Mouse (Mus musculus): ENCODE measurements around the gene Gde1. TPM values are rescaled to one million over a fixed set of nuclear protein-coding genes. Genes with fewer than 3 reads are reported as not detected.
A peak's percentile ranks its signal among the peaks of the same experiment; 100 is the strongest.

Gde1 gene
- polyA plus RNA-seq, 1 experiment from 2014 or later = 191 TPM

DNA sequence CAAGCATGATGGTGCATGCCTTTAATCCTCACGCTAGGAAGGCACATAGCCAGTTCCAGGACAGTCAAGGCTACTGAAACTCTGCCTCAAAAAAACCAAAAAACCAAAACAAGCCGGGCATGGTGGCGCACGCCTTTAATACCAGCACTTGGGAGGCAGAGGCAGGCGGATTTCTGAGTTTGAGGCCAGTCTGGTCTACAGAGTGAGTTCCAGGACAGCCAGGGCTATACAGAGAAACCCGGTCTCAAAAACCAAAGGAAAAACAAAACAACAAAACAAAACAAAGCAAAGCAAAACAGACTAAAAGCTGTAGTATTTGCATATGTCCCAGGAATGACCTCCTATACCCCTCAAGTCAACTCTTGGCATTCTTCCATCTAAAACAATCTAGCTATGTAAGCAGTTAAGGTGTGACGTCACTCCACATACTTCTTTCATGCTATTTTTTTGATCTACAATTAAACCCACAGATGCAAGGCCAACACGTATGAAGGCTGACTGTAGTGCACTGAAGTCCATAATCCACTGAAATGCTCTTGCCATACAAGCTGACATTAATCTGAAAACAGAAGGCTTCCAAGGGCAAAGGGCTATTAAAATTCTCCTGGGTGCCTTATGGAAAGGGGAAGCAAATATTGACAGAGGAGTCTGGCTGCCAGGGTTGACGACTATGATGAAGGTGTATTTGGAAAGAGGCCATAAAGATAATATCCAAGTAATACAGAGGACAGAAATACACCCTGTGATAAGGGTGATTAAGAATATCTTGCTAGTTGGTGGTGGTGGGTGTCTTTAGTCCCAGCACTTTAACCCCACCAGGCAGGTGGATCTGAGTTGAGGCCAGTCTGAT lies 1.4 kb downstream of the Gde1 start:
- Histone ChIP-seq H3K27me3 (no peaks in the 10 kb centered on the region), H3K9ac (peak overlapping the region; percentile 94), H3K4me2 (peak overlapping the region; percentile 64), H3K27ac (replicated peaks) (peak overlapping the region; percentile 94), H3K9me3 (no peaks in the 10 kb centered on the region), H3K36me3 (peaks cover 9% of the 10 kb centered on the region), H3K4me1 (replicated peaks) (peaks cover 36% of the 10 kb centered on the region), H3K4me3 (peak overlapping the region; percentile 89)
- 75% methylated on average over 9 of the region's 9 CpGs for WGBS
- no peak for ATAC-seq (ENCODE audit: low read depth)

- H3K27me3 ChIP-seq = no peaks in the 10 kb centered on the region
- H3K9me3 ChIP-seq = no peaks in the 10 kb centered on the region
- H3K4me1 ChIP-seq (replicated peaks) = peaks cover 36% of the 10 kb centered on the region
- no peak for ATAC-seq (ENCODE audit: low read depth)
- no peak overlapping the region for H3K4me3 ChIP-seq
- 90% methylated on average over 15 of the region's 15 CpGs for WGBS
- H3K9ac ChIP-seq = no peak overlapping the region
- no peak overlapping the region for H3K27ac ChIP-seq (replicated peaks)
- peaks cover 16% of the 10 kb centered on the region for H3K36me3 ChIP-seq
- peak overlapping the region; percentile 64 for H3K4me2 ChIP-seq
These were observed 2.4 kb downstream of the Gde1 start for GRCm38 (mm10) chr7:118703144-118703561.

DNA sequence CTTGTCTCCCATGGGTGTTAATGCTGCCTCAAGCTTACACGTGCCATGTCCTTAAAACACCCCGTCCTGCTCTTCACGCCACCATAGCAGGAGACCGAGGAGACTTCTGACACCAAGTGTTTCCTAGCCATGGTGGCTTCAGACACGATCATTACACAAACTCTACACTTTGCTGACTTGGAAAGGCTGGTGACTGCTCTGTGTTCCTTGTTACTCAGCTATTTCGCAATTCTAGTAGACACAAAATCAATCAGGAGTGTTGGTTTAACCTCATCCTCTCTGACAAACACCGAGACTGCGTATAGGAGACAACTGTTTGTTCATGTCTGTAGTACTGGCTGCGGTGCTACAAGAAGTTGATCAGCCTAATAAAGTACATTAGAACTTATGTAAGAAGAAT lies 6.7 kb downstream of the Gde1 start:
- Histone ChIP-seq H3K27ac (replicated peaks) (no peak overlapping the region), H3K27me3 (no peaks in the 10 kb centered on the region), H3K9me3 (no peaks in the 10 kb centered on the region), H3K4me2 (no peak overlapping the region), H3K4me1 (replicated peaks) (peaks cover 18% of the 10 kb centered on the region), H3K9ac (no peak overlapping the region), H3K36me3 (peaks cover 57% of the 10 kb centered on the region), H3K4me3 (no peak overlapping the region)
- no peak for ATAC-seq (ENCODE audit: low read depth)
- WGBS = 91% methylated on average over 9 of the region's 9 CpGs

DNA sequence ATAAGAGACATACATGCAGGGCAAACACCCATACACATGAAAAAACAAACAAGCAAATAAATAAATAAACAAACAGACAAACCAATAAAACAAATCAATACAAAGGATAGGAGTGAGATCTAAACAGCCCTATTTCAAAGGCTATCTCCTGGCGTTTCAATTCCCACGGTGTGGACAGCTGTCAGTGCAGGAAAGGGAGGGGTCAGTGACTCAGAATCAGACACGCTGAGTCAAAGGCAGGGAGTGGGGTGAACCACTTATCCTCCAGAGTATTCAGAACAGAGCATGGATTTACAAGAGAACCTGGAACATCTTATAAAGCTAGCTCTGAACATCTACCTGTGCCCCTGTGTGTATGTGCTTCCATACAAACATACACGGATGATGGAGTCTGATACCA lies 8.4 kb downstream of the Gde1 start:
- Histone ChIP-seq H3K4me2 (no peak overlapping the region), H3K4me1 (replicated peaks) (peaks cover 7% of the 10 kb centered on the region; the same call in 1 of the 2 replicates), H3K9ac (no peak overlapping the region), H3K9me3 (no peaks in the 10 kb centered on the region), H3K4me3 (no peak overlapping the region), H3K27ac (replicated peaks) (no peak overlapping the region), H3K36me3 (peaks cover 71% of the 10 kb centered on the region), H3K27me3 (no peaks in the 10 kb centered on the region)
- no peak for ATAC-seq (ENCODE audit: low read depth)
- WGBS = 85% methylated on average over 4 of the region's 4 CpGs

DNA sequence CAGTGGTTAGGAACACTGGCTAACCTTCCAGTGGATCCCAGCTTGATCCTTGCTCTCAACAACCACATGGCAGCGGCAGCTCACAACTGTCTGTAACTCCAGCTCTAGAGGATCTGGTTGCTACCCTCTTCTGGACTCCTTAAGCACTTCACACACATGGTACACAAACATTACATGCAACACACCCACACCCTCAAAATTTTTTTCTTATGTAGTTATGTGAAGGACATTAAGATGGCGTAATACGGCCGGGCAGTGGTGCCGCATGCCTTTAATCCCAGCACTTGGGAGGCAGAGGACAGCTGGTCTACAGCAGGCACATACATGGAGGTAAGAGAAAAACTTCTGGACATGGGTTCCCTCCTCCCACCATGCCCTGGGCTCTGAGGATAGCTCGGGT lies 9.4 kb downstream of the Gde1 start:
- H3K36me3 ChIP-seq = peaks cover 75% of the 10 kb centered on the region

GRCm38 (mm10) chr7:118691287-118691686 lies 14.3 kb downstream of the Gde1 start:
- WGBS = 92% methylated on average over 2 of the region's 2 CpGs
- H3K36me3 ChIP-seq = peaks cover 91% of the 10 kb centered on the region
- H3K4me2 ChIP-seq = no peak overlapping the region
- H3K4me1 ChIP-seq (replicated peaks) = no peaks in the 10 kb centered on the region
- no peak overlapping the region for H3K4me3 ChIP-seq
- ATAC-seq (ENCODE audit: low read depth) = no peak
- H3K9ac ChIP-seq = no peak overlapping the region
- no peaks in the 10 kb centered on the region for H3K9me3 ChIP-seq
- no peaks in the 10 kb centered on the region for H3K27me3 ChIP-seq
- H3K27ac ChIP-seq (replicated peaks) = no peak overlapping the region

More for the DNA sequence above, 9.4 kb downstream of the Gde1 start:
- no peak overlapping the region for H3K9ac ChIP-seq
- WGBS = 95% methylated on average over 6 of the region's 6 CpGs
- H3K9me3 ChIP-seq = no peaks in the 10 kb centered on the region
- no peak for ATAC-seq (ENCODE audit: low read depth)
- no peak overlapping the region for H3K27ac ChIP-seq (replicated peaks)
- H3K27me3 ChIP-seq = no peaks in the 10 kb centered on the region
- no peak overlapping the region for H3K4me3 ChIP-seq
- H3K4me2 ChIP-seq = no peak overlapping the region
- peaks cover 7% of the 10 kb centered on the region; the same call in 1 of the 2 replicates for H3K4me1 ChIP-seq (replicated peaks)

DNA sequence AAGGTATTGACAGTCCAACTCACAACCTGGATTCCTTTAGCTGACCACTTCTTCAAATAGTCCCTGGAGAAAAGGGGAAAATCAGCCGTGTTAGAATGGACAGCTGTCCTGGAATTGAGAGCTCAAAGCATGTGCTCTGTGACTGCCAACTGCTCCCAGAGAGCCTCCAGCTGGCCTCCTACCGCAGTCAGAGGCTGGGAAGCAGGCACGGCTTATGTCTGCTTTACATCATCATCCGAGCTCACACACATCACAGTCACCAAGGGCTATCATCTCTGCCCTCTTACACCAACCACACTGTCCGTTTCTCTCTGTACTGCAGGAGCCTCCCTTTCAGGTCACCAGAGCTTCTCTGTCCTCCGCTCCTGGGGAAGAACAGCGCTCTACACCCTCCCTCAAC lies 16.5 kb downstream of the Gde1 start:
- Histone ChIP-seq H3K27me3 (no peaks in the 10 kb centered on the region), H3K4me1 (replicated peaks) (no peaks in the 10 kb centered on the region), H3K9me3 (no peaks in the 10 kb centered on the region), H3K4me2 (no peak overlapping the region), H3K9ac (no peak overlapping the region), H3K36me3 (peaks cover 72% of the 10 kb centered on the region), H3K4me3 (no peak overlapping the region), H3K27ac (replicated peaks) (no peak overlapping the region)
- ATAC-seq (ENCODE audit: low read depth) = no peak
- WGBS = 85% methylated on average over 7 of the region's 7 CpGs

DNA sequence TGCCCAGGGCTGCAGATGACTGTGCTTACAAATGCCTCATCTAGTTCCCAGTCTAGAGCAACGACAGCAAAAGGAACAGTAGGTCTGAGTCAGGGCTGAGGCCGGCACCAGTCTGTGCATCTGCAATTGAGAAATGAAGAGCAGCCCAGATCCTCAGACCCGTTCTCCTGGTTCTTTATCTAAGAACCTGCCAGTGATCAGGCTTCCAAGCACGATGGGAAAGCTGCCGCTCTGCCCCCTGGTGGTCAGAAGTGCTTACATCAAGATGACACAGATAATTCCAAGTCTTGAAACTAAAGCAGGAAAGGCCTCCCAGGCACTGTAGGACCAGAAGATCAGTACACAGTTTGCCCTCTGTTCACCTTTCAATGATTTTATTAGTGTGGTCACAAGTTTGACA lies 17.4 kb downstream of the Gde1 start:
- ATAC-seq (ENCODE audit: low read depth) = peak; percentile 64; the same call in 1 of the 2 replicates
- H3K36me3 ChIP-seq = peaks cover 63% of the 10 kb centered on the region
- no peaks in the 10 kb centered on the region for H3K4me1 ChIP-seq (replicated peaks)
- 30% methylated on average over 5 of the region's 5 CpGs for WGBS
- no peak overlapping the region for H3K4me3 ChIP-seq
- H3K4me2 ChIP-seq = no peak overlapping the region
- no peaks in the 10 kb centered on the region for H3K9me3 ChIP-seq
- no peak overlapping the region for H3K9ac ChIP-seq
- no peaks in the 10 kb centered on the region for H3K27me3 ChIP-seq
- H3K27ac ChIP-seq (replicated peaks) = no peak overlapping the region

DNA sequence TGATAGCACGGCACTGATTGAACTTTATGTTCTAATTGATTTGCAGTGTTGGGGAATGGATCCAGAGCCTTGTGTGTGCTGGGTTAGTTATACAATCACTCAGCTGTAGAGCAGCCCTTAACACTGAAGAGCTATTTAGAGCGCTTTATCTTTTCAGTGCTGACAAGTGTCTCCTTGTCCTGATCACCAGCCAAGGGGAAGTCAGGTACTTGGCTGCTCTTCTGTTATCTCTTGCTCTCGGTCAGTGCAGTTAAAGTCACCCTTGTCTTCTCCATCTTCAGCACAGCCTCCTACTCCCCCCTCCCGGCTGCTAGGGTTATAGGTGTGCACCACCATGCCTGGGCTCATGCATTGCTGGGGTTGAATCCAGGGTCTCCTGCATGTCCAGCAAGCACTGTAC lies 28.8 kb downstream of the Gde1 start:
- WGBS = 81% methylated on average over 4 of the region's 4 CpGs
- Histone ChIP-seq H3K4me1 (replicated peaks) (no peaks in the 10 kb centered on the region), H3K9ac (no peak overlapping the region), H3K9me3 (no peaks in the 10 kb centered on the region), H3K36me3 (no peaks in the 10 kb centered on the region), H3K27me3 (no peaks in the 10 kb centered on the region), H3K27ac (replicated peaks) (no peak overlapping the region), H3K4me2 (no peak overlapping the region), H3K4me3 (no peak overlapping the region)
- no peak for ATAC-seq (ENCODE audit: low read depth)

DNA sequence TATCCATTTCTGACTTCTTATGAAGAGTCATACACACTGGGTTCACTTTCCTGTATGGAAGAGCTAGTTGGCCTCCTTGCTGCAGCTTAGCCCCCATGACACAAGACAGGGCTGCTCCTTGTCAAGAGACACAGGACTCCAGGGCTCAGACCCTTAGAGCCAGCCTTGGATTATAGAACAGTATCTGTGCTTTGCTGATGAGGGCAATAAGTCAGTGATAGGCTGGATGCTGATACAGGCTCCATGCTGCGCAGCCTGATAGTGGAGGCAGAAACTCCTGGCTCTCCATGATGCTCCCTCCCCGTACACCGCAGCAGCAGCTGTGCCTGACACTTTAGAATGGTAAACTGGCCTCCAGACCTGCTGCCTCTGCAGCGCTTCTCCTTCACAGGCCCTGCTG lies 35.4 kb downstream of the Gde1 start:
- no peak overlapping the region for H3K9ac ChIP-seq
- 74% methylated on average over 4 of the region's 4 CpGs for WGBS
- ATAC-seq (ENCODE audit: low read depth) = no peak
- no peaks in the 10 kb centered on the region for H3K36me3 ChIP-seq
- no peak overlapping the region for H3K27ac ChIP-seq (replicated peaks)
- no peaks in the 10 kb centered on the region for H3K4me1 ChIP-seq (replicated peaks)
- H3K4me3 ChIP-seq = no peak overlapping the region
- H3K27me3 ChIP-seq = no peaks in the 10 kb centered on the region
- H3K4me2 ChIP-seq = no peak overlapping the region
- H3K9me3 ChIP-seq = no peaks in the 10 kb centered on the region

DNA sequence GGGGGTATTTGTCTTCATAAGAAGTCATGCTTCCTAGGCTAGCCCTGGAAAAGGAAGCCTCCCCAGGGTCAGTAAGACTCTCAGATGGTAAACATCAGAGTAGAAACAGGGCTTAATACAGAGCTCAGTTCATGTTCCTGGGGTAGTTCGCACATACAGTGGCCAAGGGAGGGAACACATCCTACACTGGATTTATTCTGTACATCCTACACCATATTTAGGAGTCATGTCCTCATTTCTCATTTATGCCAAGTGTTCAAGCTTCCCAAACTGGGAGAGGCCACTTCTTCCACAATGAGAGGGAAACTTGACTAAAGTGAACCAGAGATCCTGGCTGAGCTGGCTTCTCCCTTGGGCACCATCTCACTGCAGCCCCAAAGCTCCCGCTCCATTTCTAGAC lies 37.8 kb downstream of the Gde1 start:
- no peak overlapping the region for H3K4me2 ChIP-seq
- H3K27ac ChIP-seq (replicated peaks) = no peak overlapping the region
- ATAC-seq (ENCODE audit: low read depth) = no peak
- H3K9ac ChIP-seq = no peak overlapping the region
- H3K4me1 ChIP-seq (replicated peaks) = no peaks in the 10 kb centered on the region
- no peak overlapping the region for H3K4me3 ChIP-seq
- whole genome bisulfite sequencing = 88% methylated on average over 2 of the region's 2 CpGs
- peaks cover 10% of the 10 kb centered on the region for H3K9me3 ChIP-seq
- H3K36me3 ChIP-seq = no peaks in the 10 kb centered on the region
- H3K27me3 ChIP-seq = no peaks in the 10 kb centered on the region

DNA sequence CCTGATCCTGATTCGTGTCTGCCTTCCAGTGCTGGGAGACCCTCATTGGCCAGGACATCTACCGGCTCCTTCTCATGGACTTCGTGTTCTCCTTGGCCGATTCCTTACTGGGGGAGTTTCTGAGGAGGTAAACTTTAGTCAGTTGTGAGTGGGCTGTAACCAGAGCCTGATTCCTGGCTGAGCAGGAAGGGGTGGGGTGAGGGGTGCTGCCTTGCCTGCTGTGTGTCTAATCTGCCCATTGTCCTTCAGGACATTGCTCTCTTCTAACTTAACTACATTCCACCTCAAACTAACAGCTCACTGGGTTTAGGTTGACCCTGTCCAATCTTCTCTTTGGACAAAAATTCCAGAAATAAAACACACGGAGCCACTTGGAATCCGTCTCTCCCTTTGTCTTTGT lies 48.8 kb downstream of the Gde1 start:
- ATAC-seq (ENCODE audit: low read depth) = no peak
- H3K4me3 ChIP-seq = no peak overlapping the region
- no peak overlapping the region for H3K9ac ChIP-seq
- no peaks in the 10 kb centered on the region for H3K4me1 ChIP-seq (replicated peaks)
- H3K9me3 ChIP-seq = no peaks in the 10 kb centered on the region
- no peaks in the 10 kb centered on the region for H3K36me3 ChIP-seq
- no peak overlapping the region for H3K27ac ChIP-seq (replicated peaks)
- no peaks in the 10 kb centered on the region for H3K27me3 ChIP-seq
- no peak overlapping the region for H3K4me2 ChIP-seq
- WGBS = 31% methylated on average over 6 of the region's 6 CpGs
